Mouse (Mus musculus) kidney, embryonic 14.5 days (tissue): Measurements from ENCODE around the gene Abhd2. TPM values are rescaled to one million over a fixed set of nuclear protein-coding genes. Genes with fewer than 3 reads are reported as not detected.
A peak's percentile ranks its signal among the peaks of the same experiment; 100 is the strongest.

Experiments used
- ATAC-seq: fragments of 200-750 bp; cut with Nextera tagmentation; 2 replicates; pipeline ENCODE4 v1.8.0; 2017; ENCODE audit warnings: moderate number of reproducible peaks, mild to moderate bottlenecking, moderate TSS enrichment, moderate library complexity; ENCODE audit not compliant: low FRiP score, low TSS enrichment
- H3K27ac ChIP-seq: fragments of 300-500 bp; sonication (generic); 2 replicates; pipeline ENCODE4 v1.5.1; 2014; ENCODE audit warnings: low read depth, mild to moderate bottlenecking, low read length, moderate library complexity, mixed read lengths
- H3K27me3 ChIP-seq: fragments of 300-500 bp; sonication (generic); 2 replicates; pipeline ENCODE4 v1.6.1; 2014; ENCODE audit warnings: mild to moderate bottlenecking, low read length; ENCODE audit not compliant: control insufficient read depth, insufficient read depth
- H3K36me3 ChIP-seq: fragments of 300-500 bp; sonication (generic); 2 replicates; pipeline ENCODE4 v1.6.1; 2014; ENCODE audit warnings: low read length, mixed read lengths; ENCODE audit not compliant: control insufficient read depth, insufficient read depth
- H3K4me1 ChIP-seq: fragments of 300-500 bp; sonication (generic); 2 replicates; pipeline ENCODE4 v1.6.1; 2014; ENCODE audit warnings: low read length, mixed read lengths; ENCODE audit not compliant: control insufficient read depth, insufficient read depth
- H3K4me2 ChIP-seq: fragments of 300-500 bp; sonication (generic); replicated peaks from 2 replicates; pipeline ENCODE4 v1.6.1; 2014; ENCODE audit warnings: low read depth, mild to moderate bottlenecking, low read length
- H3K4me3 ChIP-seq: fragments of 300-500 bp; sonication (generic); 2 replicates; pipeline ENCODE4 v1.5.1; 2014; ENCODE audit warnings: mild to moderate bottlenecking, low read length
- H3K9ac ChIP-seq: fragments of 300-500 bp; sonication (generic); 2 replicates; pipeline ENCODE4 v1.6.1; 2014; ENCODE audit warnings: low read depth, mild to moderate bottlenecking, low read length, moderate library complexity
- H3K9me3 ChIP-seq: fragments of 300-500 bp; sonication (generic); 2 replicates; pipeline ENCODE4 v1.6.1; 2016; ENCODE audit warnings: low read length; ENCODE audit not compliant: control insufficient read depth
- WGBS: fragments of 180-500 bp; shearing (Covaris S2); extraction: QIAGEN DNeasy Blood & Tissue Kit; methylation state at CpG from one replicate; pipeline ENCODE4 v1.1.7; 2014; 5-methylcytosine and 5-hydroxymethylcytosine counted together
- polyA plus RNA-seq: library from polyadenylated mRNA; unstranded; fragments of >200 nt; fragmentation: Nextera tagmentation; extraction: Ambion mirVana; gene quantifications from 2 replicates; pipeline ENCODE4 v1.2.1, GENCODE M21; 2014

Gene Abhd2
- polyA plus RNA-seq, 1 experiment from 2014 or later = 12.6 TPM

DNA sequence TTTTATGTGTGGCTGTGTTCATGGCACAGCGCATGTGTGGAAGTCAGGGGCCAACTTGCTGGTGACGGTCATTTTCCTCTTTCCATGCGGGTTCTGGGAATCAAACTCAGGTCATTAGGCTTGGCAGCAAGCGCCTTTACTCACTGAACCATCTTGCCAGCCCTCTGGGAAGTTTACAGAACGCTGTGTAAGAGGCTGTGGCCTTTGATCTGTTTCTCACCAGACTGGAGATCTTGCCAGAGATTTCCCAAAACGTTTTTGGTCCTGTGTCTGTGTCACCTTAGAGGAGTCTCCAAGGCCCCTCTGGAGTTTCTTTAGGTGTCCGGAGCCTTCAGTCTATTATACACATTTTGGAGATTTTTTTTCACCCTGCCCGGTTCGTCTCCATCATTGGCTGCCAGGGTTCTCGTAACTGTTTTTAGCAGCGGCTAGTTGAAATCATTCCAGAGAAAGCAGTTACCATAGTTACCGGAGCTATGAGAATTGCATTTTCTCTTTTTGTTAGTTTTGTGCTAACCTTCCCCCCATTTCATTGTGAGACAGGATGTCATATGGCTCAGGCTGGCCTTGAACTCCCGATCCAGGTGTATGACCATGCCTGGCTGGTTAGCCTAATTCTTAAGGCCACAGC, 22.3 kb downstream of the Abhd2 start:
- no peaks in the 10 kb centered on the region for H3K27me3 ChIP-seq
- ATAC-seq = no peak
- H3K4me2 ChIP-seq = no peak overlapping the region
- no peak overlapping the region for H3K4me3 ChIP-seq
- 78% methylated on average over 13 of the region's 13 CpGs for WGBS
- H3K9ac ChIP-seq = no peak overlapping the region
- H3K36me3 ChIP-seq = peaks cover 10% of the 10 kb centered on the region; the same call in 1 of the 2 replicates
- peaks cover 11% of the 10 kb centered on the region for H3K4me1 ChIP-seq
- H3K9me3 ChIP-seq = no peaks in the 10 kb centered on the region
- H3K27ac ChIP-seq = no peak overlapping the region

DNA sequence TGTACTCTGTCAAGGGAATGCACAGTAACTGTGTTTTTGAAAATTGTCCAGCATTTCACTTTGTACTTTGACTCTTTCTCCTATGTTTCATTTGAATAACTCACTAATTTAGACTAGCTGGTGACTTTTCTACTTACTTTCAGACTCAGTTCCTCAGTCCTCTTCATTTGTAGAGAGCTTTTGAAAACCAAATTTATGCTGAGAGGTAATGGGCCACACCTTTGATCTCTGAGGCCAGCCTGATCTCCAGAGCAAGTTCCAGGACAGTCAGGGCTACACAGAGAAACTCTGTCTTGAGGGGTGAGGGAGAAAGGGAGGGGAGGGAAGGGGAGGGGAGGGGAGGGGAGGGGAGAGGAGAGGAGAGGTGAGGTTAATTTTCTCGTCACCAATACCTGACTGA, 25.7 kb downstream of the Abhd2 start:
- Histone ChIP-seq H3K27me3 (no peaks in the 10 kb centered on the region), H3K36me3 (peaks cover 10% of the 10 kb centered on the region; the same call in 1 of the 2 replicates), H3K4me1 (peaks cover 28% of the 10 kb centered on the region), H3K27ac (no peak overlapping the region), H3K9ac (no peak overlapping the region), H3K4me3 (no peak overlapping the region), H3K9me3 (no peaks in the 10 kb centered on the region), H3K4me2 (no peak overlapping the region)
- ATAC-seq = no peak
- 44% methylated on average over 1 of the region's 1 CpGs for WGBS

DNA sequence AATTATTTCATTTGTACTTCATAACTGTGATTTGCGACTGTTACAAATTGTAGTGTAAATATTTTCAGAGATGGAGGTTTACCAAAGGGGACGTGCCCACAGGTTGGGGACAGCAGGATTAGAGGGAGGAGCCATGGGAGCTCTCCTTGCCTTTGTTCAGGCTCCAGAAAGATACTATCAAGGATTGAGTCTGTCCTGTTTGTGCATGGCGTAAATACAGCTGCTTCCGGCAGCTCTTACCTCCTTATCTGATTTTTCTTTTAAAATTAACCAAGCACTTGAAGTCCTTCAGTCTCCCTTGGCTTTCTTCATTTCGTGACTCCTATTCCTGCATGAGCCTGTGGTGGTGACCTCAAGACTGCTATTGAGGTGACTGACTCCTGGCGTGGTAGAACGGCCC, 26.5 kb downstream of the Abhd2 start:
- no peak overlapping the region for H3K9ac ChIP-seq

DNA sequence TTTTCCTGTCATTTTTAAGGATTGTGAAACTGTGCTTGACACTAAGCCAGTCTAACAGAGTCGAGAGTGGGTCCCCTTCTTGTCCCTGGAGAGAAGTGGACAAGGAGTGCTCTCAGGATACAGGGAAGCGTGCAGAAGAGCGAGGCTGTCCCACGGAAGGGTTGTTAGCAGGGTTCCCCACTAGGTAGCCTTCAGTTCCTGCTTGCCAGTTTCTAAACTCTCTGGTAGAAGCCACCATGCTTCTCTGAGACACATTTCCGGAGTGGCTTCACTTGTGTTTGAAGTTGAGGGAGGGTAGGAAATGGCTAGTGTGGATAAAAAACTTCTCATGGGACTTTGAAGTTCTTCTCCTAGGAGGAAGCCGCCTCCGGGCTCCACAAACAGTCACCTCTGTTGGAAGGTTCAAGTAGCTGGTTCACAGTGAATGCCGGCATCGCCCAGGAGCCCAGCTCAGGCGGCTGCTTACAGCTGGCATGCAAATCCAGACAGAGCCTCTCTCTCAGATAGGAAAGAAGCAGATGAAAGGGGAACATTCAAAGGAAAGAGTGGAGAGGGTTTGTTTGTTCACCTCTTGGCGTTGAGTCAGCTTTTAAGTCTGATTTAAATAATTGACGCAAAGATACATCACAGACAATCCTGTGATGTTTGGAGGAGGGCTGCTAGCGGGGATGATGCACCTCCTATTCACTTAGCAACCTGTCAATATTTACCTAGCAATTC, 27.6 kb downstream of the Abhd2 start:
- WGBS = 40% methylated on average over 13 of the region's 13 CpGs
- ATAC-seq = no peak
- peaks cover 10% of the 10 kb centered on the region; the same call in 1 of the 2 replicates for H3K36me3 ChIP-seq
- no peaks in the 10 kb centered on the region for H3K9me3 ChIP-seq
- peak overlapping the region; percentile 38; the same call in 1 of the 2 replicates for H3K27ac ChIP-seq
- H3K27me3 ChIP-seq = no peaks in the 10 kb centered on the region
- H3K4me3 ChIP-seq = no peak overlapping the region
- no peak overlapping the region for H3K9ac ChIP-seq
- H3K4me2 ChIP-seq = 0 out of 2 replicates have a peak overlapping the region, but pooled peaks have one; percentile 5
- peaks cover 30% of the 10 kb centered on the region for H3K4me1 ChIP-seq

More for the DNA sequence above, 26.5 kb downstream of the Abhd2 start:
- peak overlapping the region; percentile 67; the same call in 1 of the 2 replicates for H3K27ac ChIP-seq
- H3K4me2 ChIP-seq = no peak overlapping the region
- 65% methylated on average over 7 of the region's 7 CpGs for WGBS
- peaks cover 10% of the 10 kb centered on the region; the same call in 1 of the 2 replicates for H3K36me3 ChIP-seq
- peaks cover 30% of the 10 kb centered on the region for H3K4me1 ChIP-seq
- H3K9me3 ChIP-seq = no peaks in the 10 kb centered on the region
- H3K27me3 ChIP-seq = no peaks in the 10 kb centered on the region
- ATAC-seq = no peak
- no peak overlapping the region for H3K4me3 ChIP-seq

GRCm38 (mm10) chr7:79302145-79302544, 29.1 kb downstream of the Abhd2 start:
- H3K27me3 ChIP-seq = no peaks in the 10 kb centered on the region
- H3K9ac ChIP-seq = no peak overlapping the region
- no peaks in the 10 kb centered on the region for H3K9me3 ChIP-seq
- 75% methylated on average over 6 of the region's 6 CpGs for WGBS
- no peak overlapping the region for H3K27ac ChIP-seq
- H3K4me2 ChIP-seq = no peak overlapping the region
- ATAC-seq = no peak
- H3K4me1 ChIP-seq = peaks cover 30% of the 10 kb centered on the region
- H3K36me3 ChIP-seq = peaks cover 9% of the 10 kb centered on the region; the same call in 1 of the 2 replicates
- no peak overlapping the region for H3K4me3 ChIP-seq

DNA sequence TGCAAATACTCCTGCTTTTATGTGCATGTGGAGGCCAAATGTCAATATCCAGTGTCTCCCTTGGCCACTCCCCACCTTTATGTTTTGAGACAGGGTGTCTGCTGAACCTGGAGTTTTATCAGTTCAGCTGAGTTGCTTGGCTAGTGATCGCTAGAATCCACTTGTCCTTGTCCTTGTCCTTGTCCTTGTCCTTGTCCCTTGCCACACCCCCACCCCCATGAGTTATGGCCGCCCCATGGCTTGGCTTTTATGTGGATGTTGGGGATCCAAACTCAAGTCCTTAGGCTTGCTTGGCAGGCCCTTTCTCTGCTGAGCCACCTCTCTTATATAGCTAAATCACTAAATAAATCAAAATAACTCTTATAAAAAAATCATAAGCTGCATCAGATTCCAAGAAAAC, 29.6 kb downstream of the Abhd2 start:
- H3K4me1 ChIP-seq = peaks cover 30% of the 10 kb centered on the region
- H3K36me3 ChIP-seq = peaks cover 7% of the 10 kb centered on the region; the same call in 1 of the 2 replicates
- H3K9ac ChIP-seq = no peak overlapping the region
- H3K4me2 ChIP-seq = no peak overlapping the region
- H3K27ac ChIP-seq = no peak overlapping the region
- no peak for ATAC-seq
- no peaks in the 10 kb centered on the region for H3K9me3 ChIP-seq
- whole genome bisulfite sequencing = 87% methylated on average over 2 of the region's 2 CpGs
- no peak overlapping the region for H3K4me3 ChIP-seq
- H3K27me3 ChIP-seq = no peaks in the 10 kb centered on the region

DNA sequence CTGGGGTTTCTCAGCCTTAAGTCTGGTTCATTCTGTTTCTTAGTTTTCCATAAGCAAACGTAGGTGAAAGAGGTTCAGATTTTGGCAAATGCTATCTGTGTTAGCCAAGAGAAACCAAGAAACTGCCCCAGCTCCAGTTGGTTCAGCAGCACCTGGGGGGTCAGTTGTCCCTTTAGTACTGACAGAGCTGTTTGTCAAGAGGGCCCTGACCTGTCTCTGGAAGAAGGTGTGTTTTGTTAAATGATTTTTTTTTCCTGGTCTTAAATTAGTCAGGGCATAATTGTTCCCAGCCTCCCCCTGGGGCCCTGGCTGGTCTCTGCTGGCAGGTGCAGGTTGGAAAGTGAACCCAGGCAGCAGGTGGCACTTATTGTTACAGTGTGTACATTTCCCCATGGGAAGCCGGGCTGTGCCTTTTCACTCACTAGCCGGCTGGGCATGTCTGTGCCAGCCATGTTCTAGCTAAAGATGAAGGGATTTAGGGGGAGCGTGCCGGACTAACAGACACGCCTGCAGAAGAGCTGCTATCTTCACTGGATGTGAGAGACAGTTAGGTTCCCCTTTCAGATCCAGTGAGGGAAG, 30.3 kb downstream of the Abhd2 start:
- Histone ChIP-seq H3K27me3 (no peaks in the 10 kb centered on the region), H3K4me3 (no peak overlapping the region), H3K27ac (0 out of 2 replicates have a peak overlapping the region, but pooled peaks have one; percentile 11), H3K4me2 (no peak overlapping the region), H3K9ac (no peak overlapping the region), H3K36me3 (peaks cover under 1% of the 10 kb centered on the region; the same call in 1 of the 2 replicates), H3K9me3 (no peaks in the 10 kb centered on the region), H3K4me1 (peaks cover 30% of the 10 kb centered on the region)
- 83% methylated on average over 6 of the region's 6 CpGs for WGBS
- ATAC-seq = no peak

DNA sequence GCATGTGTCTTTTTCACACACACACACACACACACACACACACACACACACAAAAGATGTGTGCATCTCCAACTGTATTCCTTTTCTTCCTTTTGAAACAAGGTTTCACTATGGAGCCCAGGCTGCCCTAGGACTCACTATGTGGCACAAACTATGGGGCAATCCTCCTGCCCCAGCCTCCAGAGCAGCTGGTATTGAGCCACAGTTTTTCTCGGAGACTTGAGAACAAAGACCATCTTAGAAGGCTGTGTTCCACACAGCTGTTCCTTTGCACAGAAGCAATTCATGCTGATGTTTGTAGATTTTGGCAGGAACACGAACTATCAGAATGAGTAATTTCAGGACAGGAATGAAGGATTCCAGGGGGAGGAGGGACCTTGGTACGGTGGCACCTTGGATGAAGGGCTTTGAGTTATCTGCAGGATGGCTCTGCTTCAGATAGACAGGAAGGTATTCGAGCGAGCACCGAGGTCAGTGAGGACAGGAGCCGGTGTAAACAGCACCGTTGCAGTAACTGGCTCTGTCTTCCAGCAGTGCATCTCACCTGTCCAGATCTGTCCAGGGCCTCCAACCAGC, 35.5 kb downstream of the Abhd2 start:
- 72% methylated on average over 8 of the region's 8 CpGs for WGBS
- H3K4me2 ChIP-seq = no peak overlapping the region
- H3K4me3 ChIP-seq = no peak overlapping the region
- H3K36me3 ChIP-seq = no peaks in the 10 kb centered on the region
- H3K9ac ChIP-seq = no peak overlapping the region
- no peak for ATAC-seq
- H3K27ac ChIP-seq = no peak overlapping the region
- no peaks in the 10 kb centered on the region for H3K27me3 ChIP-seq
- H3K4me1 ChIP-seq = peaks cover 26% of the 10 kb centered on the region
- no peaks in the 10 kb centered on the region for H3K9me3 ChIP-seq
